Mouse (Mus musculus): ENCODE measurements around the gene Pex3. TPM values are rescaled to one million over a fixed set of nuclear protein-coding genes. Genes with fewer than 3 reads are reported as not detected.
"Not testable (repeated sequence)": the region's sequence is repeated elsewhere in the genome, so short reads cannot be mapped to it uniquely, and the experiment has no call there.

The Pex3 gene
- polyA plus RNA-seq, 1 experiment, result 27.5 TPM

GRCm38 (mm10) chr10:13528155-13528554 is 24.8 kb downstream of the Pex3 start:
- no peak overlapping the region for H3K4me3 ChIP-seq (replicated peaks; ENCODE audit: insufficient read depth, low read depth, low read length)
- 91% methylated on average over 4 of the region's 4 CpGs for WGBS
- H3K27me3 ChIP-seq (ENCODE audit: control insufficient read depth, insufficient read depth, low read length), result no peaks in the 10 kb centered on the region
- DNase-seq, result no peak
- TF ChIP-seq CTCF (IDR thresholded peaks at IDR 0.05; ENCODE audit: borderline replicate concordance, insufficient read depth, low read depth, low read length) (no peak), POLR2A (IDR thresholded peaks at IDR 0.05; ENCODE audit: borderline replicate concordance, insufficient read depth, low read length) (no peak)
- no peak overlapping the region for H3K27ac ChIP-seq (ENCODE audit: insufficient read depth, low read length)
- no peaks in the 10 kb centered on the region for H3K4me1 ChIP-seq (ENCODE audit: control insufficient read depth, insufficient read depth, low read length)

GRCm38 (mm10) chr10:13521857-13522256 is 31.1 kb downstream of the Pex3 start:
- no peak overlapping the region for H3K27ac ChIP-seq (ENCODE audit: insufficient read depth, low read length)
- H3K27me3 ChIP-seq (ENCODE audit: control insufficient read depth, insufficient read depth, low read length), result no peaks in the 10 kb centered on the region
- no peak overlapping the region for H3K4me3 ChIP-seq (replicated peaks; ENCODE audit: insufficient read depth, low read depth, low read length)
- H3K4me1 ChIP-seq (ENCODE audit: control insufficient read depth, insufficient read depth, low read length), result no peaks in the 10 kb centered on the region
- TF ChIP-seq POLR2A (IDR thresholded peaks at IDR 0.05; ENCODE audit: borderline replicate concordance, insufficient read depth, low read length) (no peak), CTCF (IDR thresholded peaks at IDR 0.05; ENCODE audit: borderline replicate concordance, insufficient read depth, low read depth, low read length) (no peak)
- DNase-seq, result no peak
- WGBS, result 97% methylated on average over 4 of the region's 4 CpGs

- DNase-seq, result no peak
- no peak overlapping the region for H3K4me3 ChIP-seq (replicated peaks; ENCODE audit: insufficient read depth, low read depth, low read length)
These were observed 50.6 kb downstream of the Pex3 start for GRCm38 (mm10) chr10:13502371-13502770.

GRCm38 (mm10) chr10:13501533-13501932 is 51.4 kb downstream of the Pex3 start:
- H3K27me3 ChIP-seq (ENCODE audit: control insufficient read depth, insufficient read depth, low read length); H3K27ac ChIP-seq (ENCODE audit: insufficient read depth, low read length); H3K4me1 ChIP-seq (ENCODE audit: control insufficient read depth, insufficient read depth, low read length): not testable (repeated sequence)
- H3K4me3 ChIP-seq (replicated peaks; ENCODE audit: insufficient read depth, low read depth, low read length), result peak overlapping the region; percentile 85
- 39% methylated on average over 4 of the region's 4 CpGs for WGBS
- peak; percentile 9 to 34 for DNase-seq

More at GRCm38 (mm10) chr10:13502371-13502770, 50.6 kb downstream of the Pex3 start:
- WGBS, result 82% methylated on average over 8 of the region's 8 CpGs
- no peaks in the 10 kb centered on the region for H3K27me3 ChIP-seq (ENCODE audit: control insufficient read depth, insufficient read depth, low read length)
- H3K4me1 ChIP-seq (ENCODE audit: control insufficient read depth, insufficient read depth, low read length), result peaks cover 7% of the 10 kb centered on the region; the same call in 1 of the 2 replicates
- TF ChIP-seq POLR2A (IDR thresholded peaks at IDR 0.05; ENCODE audit: borderline replicate concordance, insufficient read depth, low read length), result no peak
- no peak for TF ChIP-seq CTCF (IDR thresholded peaks at IDR 0.05; ENCODE audit: borderline replicate concordance, insufficient read depth, low read depth, low read length)
- H3K27ac ChIP-seq (ENCODE audit: insufficient read depth, low read length), result no peak overlapping the region

- Histone ChIP-seq H3K27me3 (ENCODE audit: control insufficient read depth, insufficient read depth, low read length) (no peaks in the 10 kb centered on the region), H3K27ac (ENCODE audit: insufficient read depth, low read length) (0 out of 2 replicates have a peak overlapping the region, but pooled peaks have one; percentile 36), H3K4me1 (ENCODE audit: control insufficient read depth, insufficient read depth, low read length) (peaks cover 7% of the 10 kb centered on the region; the same call in 1 of the 2 replicates), H3K4me3 (replicated peaks; ENCODE audit: insufficient read depth, low read depth, low read length) (peak overlapping the region; percentile 85)
- TF ChIP-seq CTCF (IDR thresholded peaks at IDR 0.05; ENCODE audit: borderline replicate concordance, insufficient read depth, low read depth, low read length) (no peak), POLR2A (IDR thresholded peaks at IDR 0.05; ENCODE audit: borderline replicate concordance, insufficient read depth, low read length) (peak; percentile 32; the same call in 1 of the 2 replicates)
- peak; percentile 85 to 88 for DNase-seq
- under 1% methylated on average over 30 of the region's 30 CpGs for WGBS
These were observed 51.9 kb downstream of the Pex3 start for GRCm38 (mm10) chr10:13500938-13501496.

- Histone ChIP-seq H3K27ac (ENCODE audit: insufficient read depth, low read length) (no peak overlapping the region), H3K27me3 (ENCODE audit: control insufficient read depth, insufficient read depth, low read length) (no peaks in the 10 kb centered on the region), H3K4me1 (ENCODE audit: control insufficient read depth, insufficient read depth, low read length) (peaks cover 7% of the 10 kb centered on the region; the same call in 1 of the 2 replicates), H3K4me3 (replicated peaks; ENCODE audit: insufficient read depth, low read depth, low read length) (peak overlapping the region; percentile 85)
- 42% methylated on average over 9 of the region's 9 CpGs for WGBS
- DNase-seq, result peak in 1 of 2 experiments; percentile 11
- TF ChIP-seq POLR2A (IDR thresholded peaks at IDR 0.05; ENCODE audit: borderline replicate concordance, insufficient read depth, low read length) (no peak), CTCF (IDR thresholded peaks at IDR 0.05; ENCODE audit: borderline replicate concordance, insufficient read depth, low read depth, low read length) (no peak)
These were observed 52.5 kb downstream of the Pex3 start for GRCm38 (mm10) chr10:13500473-13500872.

- Histone ChIP-seq H3K27me3 (ENCODE audit: control insufficient read depth, insufficient read depth, low read length) (no peaks in the 10 kb centered on the region), H3K4me3 (replicated peaks; ENCODE audit: insufficient read depth, low read depth, low read length) (no peak within 1 kb of the TSS), H3K27ac (ENCODE audit: insufficient read depth, low read length) (no peak within 1 kb of the TSS), H3K4me1 (ENCODE audit: control insufficient read depth, insufficient read depth, low read length) (peaks cover 7% of the 10 kb centered on the region; the same call in 1 of the 2 replicates)
- TF ChIP-seq CTCF (IDR thresholded peaks at IDR 0.05; ENCODE audit: borderline replicate concordance, insufficient read depth, low read depth, low read length), result no peak
- no peak for TF ChIP-seq POLR2A (IDR thresholded peaks at IDR 0.05; ENCODE audit: borderline replicate concordance, insufficient read depth, low read length)
- 90% methylated on average over 2 of the region's 2 CpGs for WGBS
- DNase-seq, result no peak
These were observed 53.6 kb downstream of the Pex3 start, which contains the start of gene Fuca2 for GRCm38 (mm10) chr10:13499331-13499730. Fuca2 (plus strand) TSS chr10:13499540.

GRCm38 (mm10) chr10:13496315-13496714 is 56.6 kb downstream of the Pex3 start:
- H3K4me1 ChIP-seq (ENCODE audit: control insufficient read depth, insufficient read depth, low read length), result no peaks in the 10 kb centered on the region
- no peak for TF ChIP-seq POLR2A (IDR thresholded peaks at IDR 0.05; ENCODE audit: borderline replicate concordance, insufficient read depth, low read length)
- no peak for TF ChIP-seq CTCF (IDR thresholded peaks at IDR 0.05; ENCODE audit: borderline replicate concordance, insufficient read depth, low read depth, low read length)
- 79% methylated on average over 3 of the region's 3 CpGs for WGBS
- H3K4me3 ChIP-seq (replicated peaks; ENCODE audit: insufficient read depth, low read depth, low read length), result no peak overlapping the region
- H3K27me3 ChIP-seq (ENCODE audit: control insufficient read depth, insufficient read depth, low read length), result no peaks in the 10 kb centered on the region
- H3K27ac ChIP-seq (ENCODE audit: insufficient read depth, low read length), result no peak overlapping the region
- DNase-seq, result no peak
